Comparison of ENCODE assay signal across 24 mouse cellular contexts in the genomic region with DNA sequence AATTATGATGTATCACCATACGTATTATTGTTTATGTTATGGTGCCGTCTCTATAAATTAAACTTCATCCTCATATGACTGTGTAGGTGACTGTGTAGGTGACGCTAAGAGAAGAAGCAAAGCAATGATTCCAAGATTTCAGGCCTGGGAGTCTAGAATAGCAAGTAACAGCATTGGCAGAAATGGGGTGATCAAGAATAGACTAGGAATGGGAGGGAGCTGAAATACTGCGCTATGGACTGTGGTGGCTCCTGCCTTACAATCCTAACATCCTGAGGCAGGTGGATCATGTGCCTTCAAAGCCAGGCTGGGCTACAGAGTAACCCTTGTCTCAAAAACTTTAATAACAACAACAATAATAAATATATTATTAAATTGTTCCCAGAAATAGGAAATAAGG. TPM values are rescaled to one million over a fixed set of nuclear protein-coding genes. Genes with fewer than 3 reads are reported as not detected.
"Had no signal": no experiment of that assay in that cellular context is flagged by ENCODE, and none has a peak within 500 bp of the region (broad histone marks: within the 10 kb centered on the region; RNA-seq: fewer than 3 reads in every experiment).

No protein-coding gene starts in this region.

- H3K27ac ChIP-seq: midbrain, embryonic 13.5 days; midbrain, embryonic 15.5 days; neural tube, embryonic 12.5 days; stomach, embryonic 15.5 days; stomach, postnatal 0 days had no signal

- H3K4me1 ChIP-seq: midbrain, embryonic 13.5 days; midbrain, embryonic 15.5 days; neural tube, embryonic 12.5 days; stomach, embryonic 15.5 days had no signal

- DNase-seq: lung, adult 18-20 months; lung, embryonic 14.5 days; lung, postnatal 10 days; lung, postnatal 4 days; right cerebral cortex, postnatal 14 days; thymus, adult 2 months; thymus, postnatal 25 days; thymus, postnatal 4 days had no signal

- H3K27me3 ChIP-seq: midbrain, embryonic 13.5 days; midbrain, embryonic 15.5 days; neural tube, embryonic 12.5 days; stomach, embryonic 15.5 days had no signal

- H3K4me3 ChIP-seq: midbrain, embryonic 13.5 days; midbrain, embryonic 15.5 days; neural tube, embryonic 12.5 days; stomach, embryonic 15.5 days had no signal

- H3K9ac ChIP-seq: liver, embryonic 15.5 days; lung, embryonic 14.5 days; midbrain, embryonic 13.5 days; midbrain, embryonic 15.5 days; neural tube, embryonic 12.5 days; stomach, embryonic 15.5 days had no signal

- H3K36me3 ChIP-seq: liver, embryonic 15.5 days; midbrain, embryonic 13.5 days; midbrain, embryonic 15.5 days; neural tube, embryonic 12.5 days; stomach, embryonic 15.5 days had no signal

- H3K9me3 ChIP-seq: liver, embryonic 15.5 days; midbrain, embryonic 13.5 days; midbrain, embryonic 15.5 days; neural tube, embryonic 12.5 days; stomach, embryonic 15.5 days had no signal

RNA-seq across cellular contexts. Expression of a gene that starts 8.1 kb away (rescaled TPM):
- total RNA-seq: megakaryocyte, adult 5-6 weeks; megakaryocyte-erythroid progenitor cell, adult 5-6 weeks; midbrain, postnatal 0 days; monocyte, adult 5-6 weeks; neutrophil, adult 5-6 weeks had no signal
- polyA plus RNA-seq: liver, embryonic 15.5 days; lung, embryonic 14.5 days; lung, embryonic 16.5 days; midbrain, embryonic 11.5 days; midbrain, embryonic 13.5 days; midbrain, embryonic 15.5 days; midbrain, postnatal 0 days; neural tube, embryonic 12.5 days; neural tube, embryonic 14.5 days; spleen, adult 2 months; stomach, embryonic 15.5 days; thymus, adult 2 months; urinary bladder, adult 2 months had no signal
